Mouse (Mus musculus): Measurements from ENCODE around the gene Gramd1b. TPM values are rescaled to one million over a fixed set of nuclear protein-coding genes. Genes with fewer than 3 reads are reported as not detected.

The Gramd1b gene
- polyA plus RNA-seq, 1 experiment from 2014 or later: 1.3 TPM

GRCm38 (mm10) chr9:40405804-40406203 is 125.4 kb downstream of the Gramd1b start:
- ATAC-seq (ENCODE audit: low read depth): no peak
- WGBS (ENCODE audit: insufficient replicate concordance): 57% methylated on average over 6 of the region's 6 CpGs

GRCm38 (mm10) chr9:40405263-40405662 is 125.9 kb downstream of the Gramd1b start:
- Histone ChIP-seq H3K36me3 (ENCODE audit: control insufficient read depth, insufficient read depth) (no peaks in the 10 kb centered on the region), H3K4me3 (ENCODE audit: low read depth, low read length) (no peak overlapping the region), H3K27ac (ENCODE audit: low read length) (no peak overlapping the region), H3K4me1 (ENCODE audit: control insufficient read depth, low read depth, low read length) (no peaks in the 10 kb centered on the region), H3K4me2 (ENCODE audit: low read depth, low read length) (no peak overlapping the region), H3K27me3 (ENCODE audit: control insufficient read depth, insufficient read depth, low read depth, low read length) (no peaks in the 10 kb centered on the region), H3K9ac (ENCODE audit: low read depth, low read length) (no peak overlapping the region), H3K9me3 (replicated peaks; ENCODE audit: control insufficient read depth, low read length) (no peaks in the 10 kb centered on the region)
- no peak for ATAC-seq (ENCODE audit: low read depth)
- WGBS (ENCODE audit: insufficient replicate concordance): 68% methylated on average over 5 of the region's 5 CpGs

More at GRCm38 (mm10) chr9:40405804-40406203, 125.4 kb downstream of the Gramd1b start:
- H3K27me3 ChIP-seq (ENCODE audit: control insufficient read depth, insufficient read depth, low read depth, low read length): no peaks in the 10 kb centered on the region
- H3K4me3 ChIP-seq (ENCODE audit: low read depth, low read length): no peak overlapping the region
- H3K36me3 ChIP-seq (ENCODE audit: control insufficient read depth, insufficient read depth): no peaks in the 10 kb centered on the region
- H3K4me2 ChIP-seq (ENCODE audit: low read depth, low read length): no peak overlapping the region
- H3K9me3 ChIP-seq (replicated peaks; ENCODE audit: control insufficient read depth, low read length): no peaks in the 10 kb centered on the region
- no peaks in the 10 kb centered on the region for H3K4me1 ChIP-seq (ENCODE audit: control insufficient read depth, low read depth, low read length)
- H3K9ac ChIP-seq (ENCODE audit: low read depth, low read length): no peak overlapping the region
- H3K27ac ChIP-seq (ENCODE audit: low read length): no peak overlapping the region

- ATAC-seq (ENCODE audit: low read depth): no peak
- H3K36me3 ChIP-seq (ENCODE audit: control insufficient read depth, insufficient read depth): no peaks in the 10 kb centered on the region
- 81% methylated on average over 11 of the region's 11 CpGs for WGBS (ENCODE audit: insufficient replicate concordance)
- H3K4me3 ChIP-seq (ENCODE audit: low read depth, low read length): no peak overlapping the region
- H3K27ac ChIP-seq (ENCODE audit: low read length): no peak overlapping the region
- H3K9me3 ChIP-seq (replicated peaks; ENCODE audit: control insufficient read depth, low read length): no peaks in the 10 kb centered on the region
- no peak overlapping the region for H3K9ac ChIP-seq (ENCODE audit: low read depth, low read length)
- no peaks in the 10 kb centered on the region for H3K4me1 ChIP-seq (ENCODE audit: control insufficient read depth, low read depth, low read length)
- no peak overlapping the region for H3K4me2 ChIP-seq (ENCODE audit: low read depth, low read length)
- H3K27me3 ChIP-seq (ENCODE audit: control insufficient read depth, insufficient read depth, low read depth, low read length): no peaks in the 10 kb centered on the region
These were observed 126.5 kb downstream of the Gramd1b start for GRCm38 (mm10) chr9:40404637-40405036.

GRCm38 (mm10) chr9:40403750-40404149 is 127.4 kb downstream of the Gramd1b start:
- Histone ChIP-seq H3K9me3 (replicated peaks; ENCODE audit: control insufficient read depth, low read length) (no peaks in the 10 kb centered on the region), H3K4me3 (ENCODE audit: low read depth, low read length) (no peak overlapping the region), H3K9ac (ENCODE audit: low read depth, low read length) (no peak overlapping the region), H3K36me3 (ENCODE audit: control insufficient read depth, insufficient read depth) (no peaks in the 10 kb centered on the region), H3K4me2 (ENCODE audit: low read depth, low read length) (no peak overlapping the region), H3K27me3 (ENCODE audit: control insufficient read depth, insufficient read depth, low read depth, low read length) (no peaks in the 10 kb centered on the region), H3K4me1 (ENCODE audit: control insufficient read depth, low read depth, low read length) (no peaks in the 10 kb centered on the region), H3K27ac (ENCODE audit: low read length) (no peak overlapping the region)
- 78% methylated on average over 7 of the region's 7 CpGs for WGBS (ENCODE audit: insufficient replicate concordance)
- ATAC-seq (ENCODE audit: low read depth): no peak

GRCm38 (mm10) chr9:40401818-40402217 is 129.4 kb downstream of the Gramd1b start:
- Histone ChIP-seq H3K27ac (ENCODE audit: low read length) (no peak overlapping the region), H3K9me3 (replicated peaks; ENCODE audit: control insufficient read depth, low read length) (no peaks in the 10 kb centered on the region), H3K4me3 (ENCODE audit: low read depth, low read length) (no peak overlapping the region), H3K9ac (ENCODE audit: low read depth, low read length) (no peak overlapping the region), H3K27me3 (ENCODE audit: control insufficient read depth, insufficient read depth, low read depth, low read length) (no peaks in the 10 kb centered on the region), H3K36me3 (ENCODE audit: control insufficient read depth, insufficient read depth) (no peaks in the 10 kb centered on the region), H3K4me1 (ENCODE audit: control insufficient read depth, low read depth, low read length) (no peaks in the 10 kb centered on the region), H3K4me2 (ENCODE audit: low read depth, low read length) (no peak overlapping the region)
- WGBS (ENCODE audit: insufficient replicate concordance): 79% methylated on average over 5 of the region's 5 CpGs
- ATAC-seq (ENCODE audit: low read depth): no peak

- Histone ChIP-seq H3K4me3 (ENCODE audit: low read depth, low read length) (no peak overlapping the region), H3K9me3 (replicated peaks; ENCODE audit: control insufficient read depth, low read length) (no peaks in the 10 kb centered on the region), H3K36me3 (ENCODE audit: control insufficient read depth, insufficient read depth) (no peaks in the 10 kb centered on the region), H3K27me3 (ENCODE audit: control insufficient read depth, insufficient read depth, low read depth, low read length) (no peaks in the 10 kb centered on the region), H3K9ac (ENCODE audit: low read depth, low read length) (no peak overlapping the region), H3K27ac (ENCODE audit: low read length) (no peak overlapping the region), H3K4me1 (ENCODE audit: control insufficient read depth, low read depth, low read length) (no peaks in the 10 kb centered on the region), H3K4me2 (ENCODE audit: low read depth, low read length) (no peak overlapping the region)
- no peak for ATAC-seq (ENCODE audit: low read depth)
- WGBS (ENCODE audit: insufficient replicate concordance): 41% methylated on average over 9 of the region's 9 CpGs
These were observed 130.3 kb downstream of the Gramd1b start for GRCm38 (mm10) chr9:40400854-40401253.

- ATAC-seq (ENCODE audit: low read depth): no peak
- Histone ChIP-seq H3K9ac (ENCODE audit: low read depth, low read length) (no peak overlapping the region), H3K4me3 (ENCODE audit: low read depth, low read length) (no peak overlapping the region), H3K27me3 (ENCODE audit: control insufficient read depth, insufficient read depth, low read depth, low read length) (no peaks in the 10 kb centered on the region), H3K9me3 (replicated peaks; ENCODE audit: control insufficient read depth, low read length) (no peaks in the 10 kb centered on the region), H3K4me1 (ENCODE audit: control insufficient read depth, low read depth, low read length) (no peaks in the 10 kb centered on the region), H3K4me2 (ENCODE audit: low read depth, low read length) (no peak overlapping the region), H3K36me3 (ENCODE audit: control insufficient read depth, insufficient read depth) (no peaks in the 10 kb centered on the region), H3K27ac (ENCODE audit: low read length) (no peak overlapping the region)
- WGBS (ENCODE audit: insufficient replicate concordance): 75% methylated on average over 2 of the region's 2 CpGs
These were observed 131.0 kb downstream of the Gramd1b start for GRCm38 (mm10) chr9:40400171-40400570.

- no peaks in the 10 kb centered on the region for H3K4me1 ChIP-seq (ENCODE audit: control insufficient read depth, low read depth, low read length)
- H3K27ac ChIP-seq (ENCODE audit: low read length): no peak overlapping the region
- no peaks in the 10 kb centered on the region for H3K9me3 ChIP-seq (replicated peaks; ENCODE audit: control insufficient read depth, low read length)
- H3K36me3 ChIP-seq (ENCODE audit: control insufficient read depth, insufficient read depth): no peaks in the 10 kb centered on the region
- no peak overlapping the region for H3K4me3 ChIP-seq (ENCODE audit: low read depth, low read length)
- H3K27me3 ChIP-seq (ENCODE audit: control insufficient read depth, insufficient read depth, low read depth, low read length): no peaks in the 10 kb centered on the region
- whole genome bisulfite sequencing (ENCODE audit: insufficient replicate concordance): 64% methylated on average over 6 of the region's 6 CpGs
- ATAC-seq (ENCODE audit: low read depth): no peak
- no peak overlapping the region for H3K4me2 ChIP-seq (ENCODE audit: low read depth, low read length)
- H3K9ac ChIP-seq (ENCODE audit: low read depth, low read length): no peak overlapping the region
These were observed 131.7 kb downstream of the Gramd1b start for GRCm38 (mm10) chr9:40399359-40399932.

GRCm38 (mm10) chr9:40397471-40398245 is 133.5 kb downstream of the Gramd1b start:
- no peak overlapping the region for H3K27ac ChIP-seq (ENCODE audit: low read length)
- WGBS (ENCODE audit: insufficient replicate concordance): 60% methylated on average over 7 of the region's 7 CpGs
- no peaks in the 10 kb centered on the region for H3K36me3 ChIP-seq (ENCODE audit: control insufficient read depth, insufficient read depth)
- H3K4me2 ChIP-seq (ENCODE audit: low read depth, low read length): no peak overlapping the region
- no peaks in the 10 kb centered on the region for H3K4me1 ChIP-seq (ENCODE audit: control insufficient read depth, low read depth, low read length)
- no peak for ATAC-seq (ENCODE audit: low read depth)
- H3K27me3 ChIP-seq (ENCODE audit: control insufficient read depth, insufficient read depth, low read depth, low read length): no peaks in the 10 kb centered on the region
- no peaks in the 10 kb centered on the region for H3K9me3 ChIP-seq (replicated peaks; ENCODE audit: control insufficient read depth, low read length)
- H3K4me3 ChIP-seq (ENCODE audit: low read depth, low read length): no peak overlapping the region
- H3K9ac ChIP-seq (ENCODE audit: low read depth, low read length): no peak overlapping the region

Measured in liver, embryonic 16.5 days (tissue).